Mouse (Mus musculus): ENCODE data around the gene Abcc10. TPM values are rescaled to one million over a fixed set of nuclear protein-coding genes. Genes with fewer than 3 reads are reported as not detected.

Gene Abcc10
- polyA plus RNA-seq, 1 experiment = 17.2 TPM

DNA sequence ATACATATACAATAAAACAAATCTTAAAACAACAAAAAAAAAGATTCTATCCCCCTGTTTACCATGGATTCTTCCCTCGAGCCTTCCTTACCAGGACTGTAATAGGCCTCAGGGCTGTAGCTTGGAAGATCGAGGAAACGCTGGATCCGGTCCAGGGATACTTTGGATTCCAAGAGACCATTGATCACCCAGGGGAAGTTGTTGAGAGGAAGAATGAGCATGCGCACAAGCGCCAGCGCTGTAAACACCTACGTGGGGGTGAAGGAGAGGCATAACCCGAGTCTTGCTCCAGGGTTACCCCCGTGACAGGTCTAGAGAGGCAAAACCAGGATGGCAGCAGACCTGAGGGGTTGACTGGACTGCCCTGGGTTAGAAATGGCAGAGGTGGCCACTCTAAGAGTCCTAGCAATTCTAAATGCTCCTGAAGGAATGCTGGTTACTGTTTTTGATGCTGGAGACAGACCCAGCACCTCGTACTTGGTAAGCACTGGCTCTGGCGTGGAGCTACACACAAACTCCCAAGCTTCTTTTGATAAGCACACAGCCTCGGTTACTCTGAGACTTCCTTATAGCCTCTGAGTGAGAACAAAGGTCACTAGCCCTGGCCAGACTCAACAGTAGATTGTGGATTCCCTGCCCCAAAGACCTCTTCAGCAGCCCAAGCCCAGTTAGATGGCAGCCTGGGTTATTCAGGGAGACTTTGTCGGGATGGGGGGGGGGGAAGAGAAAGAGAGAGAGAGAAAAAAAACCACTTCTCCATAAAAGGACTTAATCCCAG is 5.9 kb downstream of the Abcc10 start:
- no peak for TF ChIP-seq CTCF (IDR thresholded peaks at IDR 0.05; ENCODE audit: borderline replicate concordance, insufficient read depth, low read depth, low read length)
- TF ChIP-seq POLR2A (IDR thresholded peaks at IDR 0.05; ENCODE audit: borderline replicate concordance, insufficient read depth, low read length) = no peak
- 90% methylated on average over 14 of the region's 14 CpGs for WGBS
- Histone ChIP-seq H3K27ac (ENCODE audit: insufficient read depth, low read length) (no peak overlapping the region), H3K4me3 (replicated peaks; ENCODE audit: insufficient read depth, low read depth, low read length) (no peak overlapping the region), H3K27me3 (ENCODE audit: control insufficient read depth, insufficient read depth, low read length) (no peaks in the 10 kb centered on the region), H3K4me1 (ENCODE audit: control insufficient read depth, insufficient read depth, low read length) (no peaks in the 10 kb centered on the region)
- no peak for DNase-seq

GRCm38 (mm10) chr17:46320492-46320891 is 7.7 kb downstream of the Abcc10 start:
- no peak for DNase-seq
- Histone ChIP-seq H3K4me3 (replicated peaks; ENCODE audit: insufficient read depth, low read depth, low read length) (no peak overlapping the region), H3K27me3 (ENCODE audit: control insufficient read depth, insufficient read depth, low read length) (no peaks in the 10 kb centered on the region), H3K27ac (ENCODE audit: insufficient read depth, low read length) (no peak overlapping the region), H3K4me1 (ENCODE audit: control insufficient read depth, insufficient read depth, low read length) (no peaks in the 10 kb centered on the region)
- 78% methylated on average over 6 of the region's 6 CpGs for WGBS
- TF ChIP-seq CTCF (IDR thresholded peaks at IDR 0.05; ENCODE audit: borderline replicate concordance, insufficient read depth, low read depth, low read length) (no peak), POLR2A (IDR thresholded peaks at IDR 0.05; ENCODE audit: borderline replicate concordance, insufficient read depth, low read length) (no peak)

DNA sequence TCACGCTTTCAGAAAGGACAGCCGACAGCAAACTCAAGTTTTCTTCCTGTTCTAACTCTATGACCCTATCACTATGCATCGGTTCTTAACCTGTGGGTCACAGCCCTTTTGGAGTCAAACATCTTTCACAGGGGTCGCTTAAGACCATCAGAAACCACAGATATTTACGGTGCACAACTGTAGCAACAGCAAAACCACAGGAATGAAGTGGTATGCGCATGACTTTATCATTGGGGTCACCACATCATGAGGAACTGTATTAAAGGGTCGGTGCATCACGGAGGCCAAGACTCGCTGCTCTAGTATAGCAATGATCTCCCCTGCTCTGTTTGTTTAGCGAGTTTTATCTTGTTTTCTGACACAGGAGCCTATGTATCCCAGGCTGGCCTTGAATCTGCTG is 12.3 kb downstream of the Abcc10 start:
- Histone ChIP-seq H3K27me3 (ENCODE audit: control insufficient read depth, insufficient read depth, low read length) (no peaks in the 10 kb centered on the region), H3K4me3 (replicated peaks; ENCODE audit: insufficient read depth, low read depth, low read length) (no peak overlapping the region), H3K27ac (ENCODE audit: insufficient read depth, low read length) (no peak overlapping the region), H3K4me1 (ENCODE audit: control insufficient read depth, insufficient read depth, low read length) (no peaks in the 10 kb centered on the region)
- TF ChIP-seq POLR2A (IDR thresholded peaks at IDR 0.05; ENCODE audit: borderline replicate concordance, insufficient read depth, low read length) (no peak), CTCF (IDR thresholded peaks at IDR 0.05; ENCODE audit: borderline replicate concordance, insufficient read depth, low read depth, low read length) (no peak)
- WGBS = 90% methylated on average over 10 of the region's 10 CpGs
- DNase-seq = no peak

DNA sequence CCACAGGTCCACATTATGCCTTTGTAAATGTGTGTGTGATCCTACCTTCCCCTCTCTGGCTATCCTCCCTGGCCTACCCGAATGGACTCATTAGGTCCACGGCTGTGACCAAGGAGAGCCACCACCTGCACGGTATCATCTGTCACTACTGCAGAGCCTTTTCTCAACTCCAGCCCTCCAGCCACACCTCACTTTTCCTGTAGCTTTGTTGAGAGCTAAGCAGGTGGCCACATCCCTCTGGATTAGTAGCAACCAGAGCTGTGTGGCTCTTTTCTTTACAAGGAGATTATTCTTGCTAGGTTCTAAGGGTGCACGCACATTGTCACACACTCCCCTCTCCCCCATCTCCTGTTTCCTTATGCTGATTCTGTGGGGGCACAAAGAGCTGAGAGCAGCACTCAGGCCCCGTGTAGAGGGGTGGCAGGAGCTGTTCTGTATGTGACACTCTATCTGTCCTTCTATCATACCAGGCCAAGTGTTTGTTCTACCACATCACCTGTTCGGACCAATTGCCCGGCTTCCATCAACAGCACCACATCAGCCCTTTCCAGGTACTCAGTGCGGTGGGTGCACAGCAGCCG is 14.9 kb downstream of the Abcc10 start:
- Histone ChIP-seq H3K4me1 (ENCODE audit: control insufficient read depth, insufficient read depth, low read length) (no peaks in the 10 kb centered on the region), H3K27me3 (ENCODE audit: control insufficient read depth, insufficient read depth, low read length) (no peaks in the 10 kb centered on the region), H3K27ac (ENCODE audit: insufficient read depth, low read length) (no peak overlapping the region), H3K4me3 (replicated peaks; ENCODE audit: insufficient read depth, low read depth, low read length) (no peak overlapping the region)
- WGBS = 90% methylated on average over 9 of the region's 9 CpGs
- TF ChIP-seq POLR2A (IDR thresholded peaks at IDR 0.05; ENCODE audit: borderline replicate concordance, insufficient read depth, low read length) (no peak), CTCF (IDR thresholded peaks at IDR 0.05; ENCODE audit: borderline replicate concordance, insufficient read depth, low read depth, low read length) (no peak)
- no peak for DNase-seq

GRCm38 (mm10) chr17:46310515-46310914 is 17.6 kb downstream of the Abcc10 start:
- WGBS = 83% methylated on average over 10 of the region's 10 CpGs
- H3K27me3 ChIP-seq (ENCODE audit: control insufficient read depth, insufficient read depth, low read length) = no peaks in the 10 kb centered on the region
- no peak for DNase-seq
- TF ChIP-seq CTCF (IDR thresholded peaks at IDR 0.05; ENCODE audit: borderline replicate concordance, insufficient read depth, low read depth, low read length) = no peak
- no peak for TF ChIP-seq POLR2A (IDR thresholded peaks at IDR 0.05; ENCODE audit: borderline replicate concordance, insufficient read depth, low read length)
- H3K4me1 ChIP-seq (ENCODE audit: control insufficient read depth, insufficient read depth, low read length) = no peaks in the 10 kb centered on the region; the same call in 1 of the 2 replicates
- no peak overlapping the region for H3K4me3 ChIP-seq (replicated peaks; ENCODE audit: insufficient read depth, low read depth, low read length)
- no peak overlapping the region for H3K27ac ChIP-seq (ENCODE audit: insufficient read depth, low read length)

DNA sequence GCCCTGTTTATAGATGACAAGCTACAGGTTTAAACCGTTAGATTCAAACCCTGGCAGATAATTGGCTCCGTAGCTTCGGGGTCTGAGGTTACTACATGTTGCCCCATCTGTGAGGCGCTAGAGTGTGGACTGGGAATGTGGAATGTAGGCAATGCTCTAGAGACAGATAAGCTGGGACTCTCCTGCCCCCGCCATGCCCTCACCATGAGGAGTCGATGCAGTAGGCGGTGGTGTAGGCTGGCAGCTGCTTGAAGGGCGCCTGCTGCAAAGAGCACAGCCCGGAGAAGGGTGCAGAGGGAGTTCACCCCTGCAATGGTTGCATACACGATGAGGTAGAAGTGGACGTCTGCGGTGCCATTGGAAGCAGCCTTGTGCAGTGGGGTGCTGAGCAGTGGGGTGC is 18.3 kb downstream of the Abcc10 start:
- no peak for DNase-seq
- Histone ChIP-seq H3K4me1 (ENCODE audit: control insufficient read depth, insufficient read depth, low read length) (no peaks in the 10 kb centered on the region; the same call in 1 of the 2 replicates), H3K27ac (ENCODE audit: insufficient read depth, low read length) (no peak overlapping the region), H3K27me3 (ENCODE audit: control insufficient read depth, insufficient read depth, low read length) (no peaks in the 10 kb centered on the region), H3K4me3 (replicated peaks; ENCODE audit: insufficient read depth, low read depth, low read length) (no peak overlapping the region)
- TF ChIP-seq CTCF (IDR thresholded peaks at IDR 0.05; ENCODE audit: borderline replicate concordance, insufficient read depth, low read depth, low read length) = no peak
- 80% methylated on average over 12 of the region's 12 CpGs for WGBS

DNA sequence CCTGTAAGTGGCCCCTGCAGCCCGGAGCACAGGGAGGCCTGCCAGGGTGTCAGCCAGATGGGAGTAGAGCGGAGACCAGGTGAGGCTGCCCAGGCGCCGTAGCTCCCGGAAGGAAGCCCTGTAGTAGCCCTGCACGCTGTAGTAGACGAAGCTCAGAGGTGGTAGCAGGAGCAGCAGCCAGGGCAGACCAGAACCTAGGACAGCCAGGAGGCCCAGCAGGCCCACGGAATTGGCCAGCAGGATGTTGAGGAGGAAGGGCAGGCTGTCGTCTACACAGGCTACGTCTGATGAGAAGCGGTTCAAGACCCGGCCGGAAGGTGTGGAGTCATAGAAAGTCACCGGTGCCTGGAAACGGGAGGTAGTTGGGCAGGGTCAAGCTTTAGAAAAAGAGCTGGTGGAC is 21.2 kb downstream of the Abcc10 start:
- Histone ChIP-seq H3K4me1 (ENCODE audit: control insufficient read depth, insufficient read depth, low read length) (no peaks in the 10 kb centered on the region; the same call in 1 of the 2 replicates), H3K27me3 (ENCODE audit: control insufficient read depth, insufficient read depth, low read length) (no peaks in the 10 kb centered on the region), H3K27ac (ENCODE audit: insufficient read depth, low read length) (no peak overlapping the region), H3K4me3 (replicated peaks; ENCODE audit: insufficient read depth, low read depth, low read length) (no peak overlapping the region)
- DNase-seq = no peak
- WGBS = 93% methylated on average over 15 of the region's 15 CpGs
- TF ChIP-seq CTCF (IDR thresholded peaks at IDR 0.05; ENCODE audit: borderline replicate concordance, insufficient read depth, low read depth, low read length) (no peak), POLR2A (IDR thresholded peaks at IDR 0.05; ENCODE audit: borderline replicate concordance, insufficient read depth, low read length) (no peak)

DNA sequence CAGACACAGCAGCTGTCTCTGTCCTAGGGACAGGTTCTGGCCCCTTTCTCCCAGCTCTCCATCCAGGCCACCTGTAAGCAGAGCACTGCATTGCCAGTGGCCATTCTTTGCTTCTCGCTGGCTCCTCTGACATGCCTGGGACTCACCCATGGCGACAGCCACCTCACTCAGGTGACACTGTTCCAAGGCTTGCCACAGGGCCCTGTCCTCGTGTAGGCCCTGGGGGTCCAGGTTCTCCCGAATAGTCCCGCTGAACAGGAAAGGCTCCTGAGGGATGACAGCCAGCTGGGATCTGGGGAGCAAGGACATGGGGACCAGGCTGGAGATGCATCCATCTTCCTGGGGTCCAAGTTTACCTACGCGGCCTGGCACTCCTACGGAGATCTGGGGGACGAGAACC is 24.0 kb downstream of the Abcc10 start:
- Histone ChIP-seq H3K27me3 (ENCODE audit: control insufficient read depth, insufficient read depth, low read length) (no peaks in the 10 kb centered on the region), H3K4me1 (ENCODE audit: control insufficient read depth, insufficient read depth, low read length) (no peaks in the 10 kb centered on the region; the same call in 1 of the 2 replicates), H3K27ac (ENCODE audit: insufficient read depth, low read length) (no peak overlapping the region), H3K4me3 (replicated peaks; ENCODE audit: insufficient read depth, low read depth, low read length) (no peak overlapping the region)
- no peak for TF ChIP-seq CTCF (IDR thresholded peaks at IDR 0.05; ENCODE audit: borderline replicate concordance, insufficient read depth, low read depth, low read length)
- no peak for TF ChIP-seq POLR2A (IDR thresholded peaks at IDR 0.05; ENCODE audit: borderline replicate concordance, insufficient read depth, low read length)
- no peak for DNase-seq
- 92% methylated on average over 9 of the region's 9 CpGs for WGBS

Measured in cerebellum, adult 2 months (tissue).